Mouse (Mus musculus): ENCODE data around the gene Mipep.

DNA sequence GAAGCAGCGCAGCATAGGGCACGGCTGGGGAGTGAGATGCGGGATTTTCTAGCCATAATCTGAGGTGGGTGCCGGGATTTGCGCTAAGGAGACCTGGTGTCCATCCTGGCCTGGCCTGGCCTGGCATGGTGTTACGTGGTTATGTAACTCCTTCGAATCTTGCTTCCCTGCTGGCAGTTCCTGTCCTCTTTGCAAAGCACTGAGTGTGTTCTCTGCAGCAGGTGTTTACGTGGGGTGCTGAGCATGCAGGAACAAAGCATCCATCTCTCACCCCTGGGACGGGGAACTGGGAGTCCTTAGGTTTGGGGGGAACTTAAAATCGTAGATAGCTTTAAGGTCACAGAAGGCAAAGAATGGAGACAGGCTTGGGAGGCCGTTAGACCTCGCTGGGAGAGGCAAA is 44.8 kb upstream of the Mipep start:
- no peak for TF ChIP-seq ZC3H11A (IDR thresholded peaks at IDR 0.05; ENCODE audit: borderline replicate concordance, low read depth, low read length)
- TF ChIP-seq HCFC1 (IDR thresholded peaks at IDR 0.05; ENCODE audit: borderline replicate concordance, insufficient read depth, low read length): no peak
- TF ChIP-seq CHD2 (IDR thresholded peaks at IDR 0.05; ENCODE audit: low read depth, low read length): no peak
